Mouse (Mus musculus) stomach, postnatal 0 days (tissue): Measurements from ENCODE around the gene Calu.

Source experiments
- CTCF ChIP-seq: IDR thresholded peaks from 2 replicates; pipeline ENCODE4 v1.5.1; 2016; ENCODE audit warnings: antibody characterized with exemption, low read depth, mild to moderate bottlenecking, moderate library complexity
- EP300 ChIP-seq: optimal IDR thresholded peaks from 2 replicates; pipeline ENCODE3; 2016; ENCODE audit warnings: antibody characterized with exemption

DNA sequence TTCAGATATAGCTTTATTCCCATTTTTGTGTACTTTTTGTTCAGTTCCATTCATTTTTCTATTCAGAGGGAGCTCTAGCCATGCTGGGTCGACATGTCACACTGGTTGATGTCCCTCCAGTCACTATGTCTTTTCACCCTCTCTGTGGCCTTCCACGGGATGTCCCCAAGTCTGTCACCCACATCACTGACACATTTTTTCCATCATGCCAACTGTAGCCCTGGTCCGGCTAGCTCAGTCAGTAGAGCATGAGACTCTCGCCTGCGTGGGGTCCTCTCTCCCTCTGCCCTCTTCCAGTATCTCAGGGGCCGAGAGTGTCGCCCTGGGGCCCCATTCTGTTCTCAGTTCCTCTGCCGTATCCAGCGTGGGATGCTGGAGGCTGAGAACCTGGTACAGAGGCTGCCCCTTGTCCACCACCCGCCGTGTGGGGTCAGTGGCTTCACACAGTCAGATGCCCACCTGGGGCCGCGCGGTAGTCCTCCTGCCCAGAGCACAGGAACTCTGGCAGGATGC lies 34.1 kb upstream of the Calu start:
- TF ChIP-seq CTCF = no peak
- no peak for TF ChIP-seq EP300
